Mouse (Mus musculus): ENCODE data around the gene Fli1. TPM values are rescaled to one million over a fixed set of nuclear protein-coding genes. Genes with fewer than 3 reads are reported as not detected.

The Fli1 gene
- polyA plus RNA-seq, 1 experiment from 2014 or later, result 1.4 TPM

GRCm38 (mm10) chr9:32469123-32469751, 73.4 kb downstream of the Fli1 start:
- TF ChIP-seq CTCF (IDR thresholded peaks at IDR 0.05), result no peak
- no peaks in the 10 kb centered on the region for H3K27me3 ChIP-seq
- ChIA-PET CTCF (interaction anchor here (1.1 kb wide), 1 partner anchor 373 kb away, joined by 3 read pairs; no protein-coding TSS in a partner anchor), POLR2A (no interaction called here)
- no peak for ATAC-seq
- in situ Hi-C loops (cut with MboI; ENCODE audit: low pct_unique_long_range_greater_than_20kb), result no loop called here
- no peak for DNase-seq (ENCODE audit: low read depth, low spot score)

- no peak for TF ChIP-seq CTCF (IDR thresholded peaks at IDR 0.05)
- in situ Hi-C loops (cut with MboI; ENCODE audit: low pct_unique_long_range_greater_than_20kb), result no loop called here
- ATAC-seq, result peak; percentile 68
- DNase-seq (ENCODE audit: low read depth, low spot score), result peak; percentile 42
- POLR2A ChIA-PET, result interaction anchor here (0.6 kb wide), 1 partner anchor 1074 kb away, joined by 3 read pairs; no protein-coding TSS in a partner anchor
- no peaks in the 10 kb centered on the region for H3K27me3 ChIP-seq
- CTCF ChIA-PET, result interaction anchor here (1.1 kb wide), 1 partner anchor 372 kb away, joined by 3 read pairs; no protein-coding TSS in a partner anchor
Measured at GRCm38 (mm10) chr9:32468313-32468712, 74.3 kb downstream of the Fli1 start.

DNA sequence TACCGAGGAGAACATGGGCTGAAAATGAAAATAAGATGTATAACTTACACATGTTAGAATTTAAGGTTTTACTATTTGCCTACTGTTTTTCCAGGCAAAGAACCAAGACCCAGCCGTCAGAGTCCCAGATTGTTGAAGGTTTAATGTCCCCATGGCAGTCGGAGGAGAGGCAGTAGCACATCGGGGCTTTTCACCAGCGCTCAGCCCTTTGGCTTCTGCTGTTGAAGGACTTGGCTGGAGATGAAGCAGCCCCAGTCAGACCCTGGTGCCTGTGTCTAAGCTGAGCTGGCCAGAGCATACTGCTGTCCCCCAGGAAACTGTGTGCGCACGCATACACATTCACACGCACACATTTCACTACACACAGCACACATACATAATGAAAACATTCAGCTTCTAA, 75.2 kb downstream of the Fli1 start:
- ChIA-PET CTCF (no interaction called here), POLR2A (no interaction called here)
- TF ChIP-seq CTCF (IDR thresholded peaks at IDR 0.05), result no peak
- no peaks in the 10 kb centered on the region for H3K27me3 ChIP-seq
- in situ Hi-C loops (cut with MboI; ENCODE audit: low pct_unique_long_range_greater_than_20kb), result no loop called here
- no peak for DNase-seq (ENCODE audit: low read depth, low spot score)
- ATAC-seq, result no peak

- ChIA-PET POLR2A (no interaction called here), CTCF (no interaction called here)
- no peaks in the 10 kb centered on the region for H3K27me3 ChIP-seq
- no peak for ATAC-seq
- in situ Hi-C loops (cut with MboI; ENCODE audit: low pct_unique_long_range_greater_than_20kb), result no loop called here
- TF ChIP-seq CTCF (IDR thresholded peaks at IDR 0.05), result no peak
- DNase-seq (ENCODE audit: low read depth, low spot score), result no peak
Measured at GRCm38 (mm10) chr9:32466861-32467260, 75.8 kb downstream of the Fli1 start.

- DNase-seq (ENCODE audit: low read depth, low spot score) (no peak), ATAC-seq (no peak)
- no peaks in the 10 kb centered on the region for H3K27me3 ChIP-seq
- CTCF ChIA-PET, result no interaction called here
- peak; percentile 33 for TF ChIP-seq CTCF (IDR thresholded peaks at IDR 0.05)
- in situ Hi-C loops (cut with MboI; ENCODE audit: low pct_unique_long_range_greater_than_20kb), result no loop called here
- POLR2A ChIA-PET, result no interaction called here
Measured at GRCm38 (mm10) chr9:32456707-32457106, 86.0 kb downstream of the Fli1 start.

GRCm38 (mm10) chr9:32450161-32450560, 92.5 kb downstream of the Fli1 start:
- in situ Hi-C loops (cut with MboI; ENCODE audit: low pct_unique_long_range_greater_than_20kb), result no loop called here
- ATAC-seq (no peak), DNase-seq (ENCODE audit: low read depth, low spot score) (no peak)
- no peaks in the 10 kb centered on the region for H3K27me3 ChIP-seq
- TF ChIP-seq CTCF (IDR thresholded peaks at IDR 0.05), result no peak
- ChIA-PET POLR2A (no interaction called here), CTCF (no interaction called here)

DNA sequence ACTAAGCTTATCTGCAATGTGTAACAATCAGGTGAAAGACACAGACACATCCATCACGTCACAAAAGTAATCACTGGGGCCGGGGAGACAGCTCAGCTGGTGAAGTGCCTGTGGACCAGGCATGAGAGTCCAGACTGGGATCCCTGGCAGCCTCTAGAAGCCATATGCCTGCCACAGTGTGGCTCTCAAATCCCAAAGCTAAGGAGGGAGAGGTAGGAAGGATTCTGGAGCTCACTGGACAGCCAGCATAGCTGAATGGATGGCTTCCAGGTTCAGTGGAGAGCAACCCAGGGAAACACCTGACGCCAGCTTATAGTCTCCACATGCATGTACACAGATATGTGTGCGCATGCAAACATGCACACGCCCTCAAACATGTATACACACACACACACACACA, 93.9 kb downstream of the Fli1 start:
- ATAC-seq, result no peak
- DNase-seq (ENCODE audit: low read depth, low spot score), result no peak
- no peaks in the 10 kb centered on the region for H3K27me3 ChIP-seq
- in situ Hi-C loops (cut with MboI; ENCODE audit: low pct_unique_long_range_greater_than_20kb), result no loop called here
- TF ChIP-seq CTCF (IDR thresholded peaks at IDR 0.05), result no peak
- POLR2A ChIA-PET, result no interaction called here
- CTCF ChIA-PET, result interaction anchor here (1.0 to 1.6 kb wide), 2 partner anchors 8 to 12 kb away, joined by 3 read pairs; no protein-coding TSS in a partner anchor

DNA sequence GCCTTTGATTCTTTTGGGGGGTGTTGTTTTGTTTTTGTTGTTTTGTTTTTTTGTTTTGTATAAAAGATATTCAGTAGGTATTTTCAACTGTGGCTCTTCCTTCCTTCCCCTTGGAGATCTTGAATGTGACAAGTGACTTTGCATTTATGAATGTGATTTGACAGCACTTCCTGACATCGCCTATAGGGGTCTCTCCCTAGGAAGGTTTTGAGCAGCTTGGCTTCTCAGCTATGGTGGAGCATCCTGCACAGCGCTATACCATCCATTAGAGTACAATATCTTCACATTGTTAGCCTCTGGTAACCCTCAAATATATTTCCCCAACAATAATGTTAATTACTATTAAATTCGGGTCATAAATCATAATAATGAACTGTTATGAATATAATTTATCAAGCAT, 96.9 kb downstream of the Fli1 start:
- POLR2A ChIA-PET, result no interaction called here
- peak; percentile 61 for TF ChIP-seq CTCF (IDR thresholded peaks at IDR 0.05)

GRCm38 (mm10) chr9:32444453-32445201, 98.0 kb downstream of the Fli1 start:
- ATAC-seq (no peak), DNase-seq (ENCODE audit: low read depth, low spot score) (no peak)
- no peaks in the 10 kb centered on the region for H3K27me3 ChIP-seq
- TF ChIP-seq CTCF (IDR thresholded peaks at IDR 0.05), result no peak
- in situ Hi-C loops (cut with MboI; ENCODE audit: low pct_unique_long_range_greater_than_20kb), result no loop called here
- ChIA-PET POLR2A (no interaction called here), CTCF (interaction anchor here (1.5 kb wide), 1 partner anchor 36 kb away, joined by 3 read pairs; no protein-coding TSS in a partner anchor)

More for the DNA sequence above, 96.9 kb downstream of the Fli1 start:
- CTCF ChIA-PET, result interaction anchor here (1.5 kb wide), 1 partner anchor 77 kb away, joined by 3 read pairs; no protein-coding TSS in a partner anchor
- H3K27me3 ChIP-seq, result no peaks in the 10 kb centered on the region
- ATAC-seq (no peak), DNase-seq (ENCODE audit: low read depth, low spot score) (no peak)
- in situ Hi-C loops (cut with MboI; ENCODE audit: low pct_unique_long_range_greater_than_20kb), result no loop called here

DNA sequence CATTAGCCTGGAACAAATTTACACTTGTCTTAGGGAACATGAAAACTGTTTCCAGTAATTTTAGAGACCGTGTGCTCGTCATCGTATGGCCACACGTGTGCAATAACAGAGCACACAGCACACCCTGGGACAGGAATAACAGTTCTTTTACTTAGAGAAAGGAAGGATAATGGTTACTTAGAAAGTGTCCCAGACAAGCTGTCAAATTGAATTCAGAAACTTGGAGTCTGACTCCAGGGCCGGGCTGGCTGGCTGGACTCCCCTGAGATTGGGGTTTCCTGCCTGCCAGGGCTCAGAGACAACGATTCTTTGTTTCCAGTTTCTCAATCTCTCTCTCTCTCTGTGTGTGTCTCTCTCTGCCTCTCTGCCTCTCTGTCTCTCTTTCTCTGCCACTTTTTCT, 98.8 kb downstream of the Fli1 start:
- no peak for DNase-seq (ENCODE audit: low read depth, low spot score)
- ChIA-PET CTCF (interaction anchor here (1.5 kb wide), 1 partner anchor 37 kb away, joined by 3 read pairs; no protein-coding TSS in a partner anchor), POLR2A (no interaction called here)
- no peak for ATAC-seq
- H3K27me3 ChIP-seq, result no peaks in the 10 kb centered on the region
- no peak for TF ChIP-seq CTCF (IDR thresholded peaks at IDR 0.05)
- in situ Hi-C loops (cut with MboI; ENCODE audit: low pct_unique_long_range_greater_than_20kb), result no loop called here

GRCm38 (mm10) chr9:32443115-32443514, 99.5 kb downstream of the Fli1 start:
- H3K27me3 ChIP-seq, result no peaks in the 10 kb centered on the region
- ChIA-PET POLR2A (no interaction called here), CTCF (no interaction called here)
- TF ChIP-seq CTCF (IDR thresholded peaks at IDR 0.05), result no peak
- in situ Hi-C loops (cut with MboI; ENCODE audit: low pct_unique_long_range_greater_than_20kb), result no loop called here
- DNase-seq (ENCODE audit: low read depth, low spot score), result no peak
- no peak for ATAC-seq

Measured in Patski (cell line).